Mouse (Mus musculus): ENCODE data around the gene Acsl1. TPM values are rescaled to one million over a fixed set of nuclear protein-coding genes. Genes with fewer than 3 reads are reported as not detected.

Gene Acsl1
- polyA plus RNA-seq (2012; rRNA removed): 12.5 and 15.5 TPM in 2 replicates

DNA sequence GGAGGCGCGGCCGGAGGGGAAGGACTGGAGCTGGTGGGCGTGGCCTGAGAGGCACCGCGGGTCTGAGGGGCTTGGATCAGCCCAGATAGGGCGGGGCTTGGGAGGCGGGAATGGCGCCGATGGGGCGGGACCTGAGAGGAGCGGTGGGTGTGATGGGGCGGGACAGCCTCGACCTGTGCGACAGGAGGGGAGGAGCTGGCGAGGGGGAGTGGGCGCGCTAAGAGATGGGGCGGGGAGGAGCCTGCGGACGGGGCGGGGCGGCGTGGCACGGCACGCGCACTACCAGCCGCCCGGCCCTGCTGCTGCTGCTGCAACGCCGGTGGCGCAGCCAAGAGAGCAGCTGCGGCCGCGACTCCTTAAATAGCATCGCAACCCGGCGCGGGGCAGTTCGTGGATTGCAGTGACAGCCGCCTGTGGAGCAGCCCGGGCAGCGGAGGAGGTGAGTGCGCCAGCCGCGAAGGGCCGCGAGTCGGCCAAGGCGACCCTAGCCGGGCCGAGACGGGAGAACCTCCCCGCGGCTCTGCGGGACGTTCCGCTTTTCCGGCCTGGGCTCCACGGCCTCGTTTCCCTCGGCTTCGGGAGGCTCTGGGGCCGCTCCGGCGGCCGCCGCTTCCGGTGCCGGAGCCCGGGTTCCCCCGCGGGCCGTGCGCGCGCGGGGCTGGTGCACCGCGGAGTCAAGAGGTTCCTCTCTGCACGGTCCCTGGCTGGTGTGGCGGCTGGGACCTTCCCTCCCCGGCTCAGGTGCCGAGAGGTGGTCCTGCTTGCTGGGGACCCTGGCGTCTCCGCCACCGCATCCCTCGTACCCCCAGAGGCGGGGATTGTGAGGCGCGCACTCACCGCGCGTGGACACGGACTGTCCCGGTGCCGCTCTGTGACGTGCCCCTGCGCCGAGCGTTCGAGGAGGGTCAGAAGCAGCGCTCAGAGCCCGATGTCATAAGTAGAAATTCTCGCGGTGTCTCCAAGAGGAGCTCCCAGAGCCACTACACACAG lies at the start of gene Acsl1:
TSS of gene Acsl1 (plus strand) at position 246 of the 990 bp plus-strand sequence.

DNA sequence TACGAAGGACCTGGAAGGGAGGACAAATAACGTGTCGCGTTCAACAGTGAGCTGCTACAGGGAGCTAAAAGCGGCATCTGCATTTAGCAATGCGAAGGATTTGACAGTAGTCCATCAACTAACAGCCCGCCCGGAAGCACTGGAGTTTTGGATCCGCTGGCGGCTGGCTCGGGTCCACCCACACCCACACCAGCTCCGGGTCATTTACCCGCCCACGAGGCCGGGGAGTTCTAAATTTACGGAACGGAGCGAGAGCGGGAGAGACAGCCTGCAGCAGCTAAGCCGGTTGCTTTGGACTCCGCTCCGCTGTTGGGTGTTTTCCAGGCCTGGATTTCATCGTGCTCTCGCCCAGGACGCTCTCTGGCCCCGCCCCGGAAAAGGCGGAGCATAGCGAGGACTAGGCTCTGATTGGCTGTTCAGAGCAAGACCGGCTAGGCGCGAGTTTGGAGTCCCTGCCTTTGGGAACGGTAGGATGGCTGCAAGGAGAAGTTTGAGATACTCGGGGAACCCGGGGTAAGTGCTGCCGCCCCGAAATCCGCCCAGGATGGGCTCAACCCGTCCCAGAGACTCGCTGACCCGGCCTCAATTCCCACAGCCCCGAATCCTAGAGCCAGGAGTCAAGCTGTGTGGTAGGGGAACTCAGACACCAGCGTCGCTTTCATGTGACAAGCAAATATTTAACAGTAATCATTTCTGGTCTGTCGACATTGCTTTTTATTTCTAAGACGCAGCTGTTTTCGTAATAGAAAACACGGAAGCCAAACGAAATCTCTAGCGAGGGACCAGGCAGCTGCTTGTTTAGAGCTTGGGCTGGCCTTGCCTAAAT lies 81.0 kb downstream of the Acsl1 start, which contains the start of gene Cenpu:
TSS of gene Cenpu (plus strand) at position 414 of the 826 bp plus-strand sequence.

Other genes starting within 250 kb of the Acsl1 start
- not detected in 2 replicates for gene Helt, start 176.4 kb upstream of the Acsl1 start, polyA plus RNA-seq (2012; rRNA removed)
- gene Cenpu, start 81.0 kb downstream of the Acsl1 start, polyA plus RNA-seq (2012; rRNA removed): 0.86 and 1.4 TPM in 2 replicates
- gene Primpol, start 146.2 kb downstream of the Acsl1 start, polyA plus RNA-seq (2012; rRNA removed): 0.20 and 0.38 TPM in 2 replicates
- gene Casp3, start 146.3 kb downstream of the Acsl1 start, polyA plus RNA-seq (2012; rRNA removed): 0.84 and 1.5 TPM in 2 replicates